Mouse (Mus musculus) spleen, adult 2 months (tissue): ENCODE measurements around the gene Olfr645.

Source experiments
- CTCF ChIP-seq: fragments of 200-500 bp; IDR thresholded peaks from 2 replicates; pipeline ENCODE4 v1.5.1; 2011; ENCODE audit warnings: mild to moderate bottlenecking, inconsistent platforms; ENCODE audit not compliant: insufficient read depth, insufficient read length, insufficient replicate concordance; ENCODE audit errors: extremely low read depth
- POLR2A ChIP-seq: fragments of 200-500 bp; IDR thresholded peaks from 2 replicates; pipeline ENCODE4 v1.6.1; 2011; ENCODE audit warnings: low read depth, low read length, inconsistent platforms

DNA sequence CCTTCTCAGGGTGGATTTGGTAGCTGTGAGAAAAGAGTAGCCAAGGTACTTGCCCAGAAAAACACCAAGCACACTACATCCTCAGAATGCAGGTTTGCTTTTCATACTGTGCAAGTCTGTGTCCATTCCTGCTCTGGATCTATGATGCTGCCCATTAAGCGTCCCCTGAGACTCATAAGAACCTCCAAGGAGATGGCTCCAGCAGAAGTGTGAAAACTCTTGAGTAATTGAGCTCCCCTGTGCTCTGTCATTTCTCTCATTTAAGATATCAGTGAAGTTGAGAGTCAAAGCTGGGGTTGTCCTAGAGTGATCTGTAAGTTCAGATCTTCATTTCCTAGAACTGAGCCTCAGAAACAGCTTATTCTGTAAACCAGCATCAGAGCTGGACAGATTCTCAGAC, 32.7 kb downstream of the Olfr645 start, which contains the start of gene Olfr642:
- TF ChIP-seq CTCF (no peak), POLR2A (no peak)
